Mouse (Mus musculus) layer of hippocampus, postnatal 10 days (tissue): ENCODE measurements around the gene Pou2f2. TPM values are rescaled to one million over a fixed set of nuclear protein-coding genes. Genes with fewer than 3 reads are reported as not detected.
"Not testable (repeated sequence)": the region's sequence is repeated elsewhere in the genome, so short reads cannot be mapped to it uniquely, and the experiment has no call there.

ENCODE experiments used
- DNase-seq, 2 experiments: peaks; one replicate each; pipeline ENCODE4 v3.0.0; 2021; ENCODE audit warnings: low spot score in 2 of 2
- microRNA-seq, 2 experiments: library from miRNA; unstranded; fragments of <30 nt; microRNA quantifications; one replicate each; pipeline ENCODE4 v1.2.0; 2021
- total RNA-seq, 2 experiments: library from RNA; stranded (reverse); gene quantifications; 2 replicates each; pipeline ENCODE4 v1.2.3; 2021

Gene Pou2f2
- total RNA-seq, 2 experiments from 2014 or later, result 10.1 to 11.3 TPM

DNA sequence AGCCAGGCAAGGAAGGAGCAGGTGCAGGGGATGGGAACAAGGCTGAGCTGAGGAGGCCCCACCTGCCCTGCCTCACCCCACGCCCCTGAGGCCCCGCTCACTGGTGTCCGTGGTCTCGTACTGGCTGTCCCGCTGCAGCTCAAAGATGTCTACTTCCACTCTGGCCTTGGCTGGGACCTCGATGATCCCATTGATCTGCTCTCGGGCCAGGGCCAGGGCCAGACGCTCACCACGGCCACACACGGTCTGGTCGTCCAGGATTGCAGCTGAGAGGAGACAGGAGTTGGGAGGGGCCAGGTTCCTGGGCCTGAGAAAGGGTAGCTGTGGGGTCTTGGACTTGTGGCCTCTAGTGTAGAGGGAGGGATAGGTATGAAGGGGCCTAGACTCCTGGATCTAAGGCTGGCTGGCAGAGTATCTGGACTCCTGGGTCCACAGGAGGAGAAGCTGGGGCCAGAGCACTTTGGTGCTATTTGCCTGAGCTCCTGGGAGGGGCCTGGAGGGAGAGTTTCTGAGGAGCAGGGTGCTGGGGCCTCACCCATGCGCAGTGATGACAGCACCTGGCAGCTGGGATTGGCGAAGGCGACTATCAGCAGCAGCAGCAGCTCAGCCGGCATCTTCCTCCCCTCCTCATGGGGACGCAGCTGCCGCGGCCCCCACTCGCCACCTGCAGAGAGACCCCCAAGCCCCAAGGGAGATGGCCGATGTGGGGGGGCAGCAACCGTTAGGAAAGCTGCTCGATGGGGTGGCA is 111.4 kb downstream of the Pou2f2 start:
- DNase-seq, result no peak

DNA sequence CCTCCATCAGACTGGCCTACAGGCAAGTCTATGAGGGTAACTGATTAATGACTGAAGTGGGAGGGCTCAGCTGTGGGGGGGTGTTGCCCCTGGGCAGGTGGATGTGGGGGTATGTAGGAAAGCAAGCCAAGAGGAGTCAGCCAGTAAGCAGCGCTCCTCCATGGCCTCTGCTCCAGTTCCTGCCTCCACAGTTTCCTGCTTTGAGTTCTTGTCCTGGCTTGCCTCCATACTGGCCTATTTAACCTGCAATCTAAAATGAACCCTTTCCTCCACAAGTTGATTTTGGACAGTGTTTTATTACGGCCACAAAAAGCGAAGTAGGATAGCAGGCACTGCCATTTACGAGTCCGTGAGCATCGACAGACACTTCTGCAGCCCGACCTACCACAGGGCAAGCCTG is 112.2 kb downstream of the Pou2f2 start:
- DNase-seq, result no peak

DNA sequence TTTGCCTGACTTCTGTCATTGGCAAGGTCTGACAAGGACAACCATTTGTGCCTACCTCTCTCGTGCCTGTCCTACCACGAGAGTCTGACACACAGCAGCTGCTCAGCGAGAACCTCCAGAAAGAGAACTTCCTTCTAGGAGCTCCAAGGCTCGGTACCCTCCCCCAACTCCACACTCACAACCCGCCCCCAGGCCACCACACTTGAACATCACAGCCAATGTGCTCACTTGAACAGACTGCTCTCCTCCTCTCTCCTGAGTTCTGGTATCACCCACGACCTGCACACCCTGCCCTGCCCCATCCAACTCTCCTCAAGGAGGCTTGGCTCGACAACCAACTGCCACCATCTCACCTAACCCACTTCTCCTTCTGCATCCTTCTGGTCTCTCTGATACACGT is 115.6 kb downstream of the Pou2f2 start:
- DNase-seq, result no peak

DNA sequence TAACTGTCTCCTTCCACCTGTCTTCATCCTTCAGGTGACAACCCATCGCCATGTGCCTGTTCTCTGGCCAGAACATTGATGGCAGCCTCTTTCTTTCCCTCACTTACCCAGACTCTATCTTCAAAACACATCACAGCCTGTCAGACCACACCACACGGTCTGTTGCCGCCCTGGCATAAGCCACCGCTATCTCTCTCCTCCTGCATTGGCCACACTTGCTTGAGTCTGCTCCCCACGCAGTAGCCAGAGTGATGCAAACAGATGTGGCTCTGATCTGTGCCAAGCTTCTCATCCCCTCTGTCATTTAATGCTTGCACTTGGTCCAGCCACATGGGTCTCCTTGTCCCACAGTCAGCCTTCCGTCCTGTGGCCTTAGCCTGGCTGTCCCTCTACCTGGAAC is 116.2 kb downstream of the Pou2f2 start:
- no peak for DNase-seq

DNA sequence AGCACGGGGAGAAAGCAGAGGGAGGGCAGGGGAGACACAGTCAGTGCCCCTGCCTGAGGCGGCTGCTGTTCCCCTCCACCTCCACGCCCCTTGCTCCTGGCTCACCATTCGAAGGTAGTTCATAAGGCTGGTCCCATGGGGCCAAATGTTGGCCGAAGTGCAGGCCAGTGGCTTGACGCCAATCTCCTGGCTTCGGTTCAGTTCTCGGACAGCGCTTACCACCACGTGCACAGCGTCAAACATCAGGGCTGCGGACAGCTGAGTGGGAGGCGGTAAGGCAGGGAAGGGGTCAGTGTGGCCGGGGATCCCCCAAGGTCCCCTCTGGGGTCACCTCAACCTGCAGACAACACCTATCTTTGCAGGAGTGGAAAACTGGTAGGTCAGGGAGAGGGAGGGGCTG is 120.7 kb downstream of the Pou2f2 start:
- DNase-seq, result no peak

DNA sequence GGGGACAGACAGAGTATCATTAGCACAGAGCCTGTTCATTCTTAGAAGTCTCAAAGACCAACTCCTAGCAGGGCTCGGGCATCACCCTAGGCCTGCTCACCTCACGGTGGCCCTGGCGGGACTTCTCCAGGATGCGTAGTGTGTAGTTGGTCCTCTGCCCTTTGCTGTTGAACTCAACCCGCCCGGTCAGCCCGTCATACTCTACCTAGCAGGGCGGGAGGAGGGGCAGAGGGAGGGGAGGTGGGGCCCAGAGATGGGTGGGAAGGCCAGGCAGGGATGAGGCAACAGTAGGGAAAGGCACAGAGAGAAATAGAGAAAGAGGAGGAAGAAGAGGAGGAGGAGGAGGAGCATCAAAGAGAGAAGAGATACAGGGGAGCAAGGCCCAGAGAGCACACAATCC is 121.1 kb downstream of the Pou2f2 start:
- DNase-seq, result no peak

DNA sequence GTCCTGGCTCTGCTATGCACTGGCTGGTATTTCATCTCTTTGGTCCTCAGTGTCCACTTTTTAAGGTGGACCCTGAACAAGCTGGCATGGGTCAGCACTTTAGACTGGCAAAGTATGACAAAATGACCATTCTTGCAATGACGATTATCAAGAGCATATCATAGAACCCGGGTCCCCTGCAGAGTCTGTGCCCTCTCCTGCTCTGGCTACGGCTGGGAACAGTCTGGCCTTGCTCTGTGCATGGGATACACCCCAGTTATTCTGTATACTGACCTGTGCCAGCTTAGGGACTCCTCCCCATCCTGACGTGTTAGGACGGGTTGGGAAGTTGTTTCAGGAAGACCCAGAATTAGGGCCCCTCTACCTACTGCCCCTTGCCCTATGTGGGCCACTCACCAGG is 121.6 kb downstream of the Pou2f2 start:
- DNase-seq, result no peak

DNA sequence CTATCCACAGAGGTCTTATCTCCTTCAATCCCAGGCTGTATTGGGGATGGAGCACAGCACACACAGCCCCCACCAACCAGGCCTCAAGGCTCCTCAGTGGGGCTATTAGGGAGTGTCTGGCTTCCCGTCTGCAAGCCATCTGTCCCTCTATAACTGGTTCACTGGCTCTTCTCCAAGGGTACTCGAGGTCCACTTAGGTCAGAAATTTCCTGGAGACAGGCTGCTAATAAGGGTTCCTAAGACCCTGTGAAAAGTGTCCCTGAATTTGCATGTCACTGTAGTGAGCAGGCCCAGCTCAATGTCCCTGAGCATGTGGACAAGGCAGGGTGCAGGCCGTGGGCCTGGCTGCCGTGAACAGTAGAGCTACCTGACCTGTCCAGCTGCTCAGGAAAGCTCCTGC is 122.6 kb downstream of the Pou2f2 start:
- DNase-seq, result no peak

DNA sequence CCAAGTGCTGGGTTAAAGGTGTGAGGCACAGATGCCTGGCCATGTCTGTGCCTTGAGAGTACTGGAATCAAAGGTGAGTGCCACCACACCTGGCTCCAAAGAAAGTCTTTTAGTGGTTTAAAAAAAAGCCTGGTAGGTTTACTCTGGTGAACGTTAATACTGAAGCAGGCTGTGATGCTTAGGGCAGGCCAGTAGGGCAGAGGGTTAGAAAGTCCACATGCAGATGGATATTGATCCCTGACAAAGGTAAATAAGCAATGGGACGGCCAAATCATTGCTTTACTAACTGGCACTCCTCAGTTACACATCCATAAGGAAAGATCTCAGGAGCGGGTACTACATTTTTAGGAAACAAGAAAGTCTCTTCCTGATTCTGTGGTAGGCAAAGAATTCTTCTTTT is 126.9 kb downstream of the Pou2f2 start:
- DNase-seq, result no peak

DNA sequence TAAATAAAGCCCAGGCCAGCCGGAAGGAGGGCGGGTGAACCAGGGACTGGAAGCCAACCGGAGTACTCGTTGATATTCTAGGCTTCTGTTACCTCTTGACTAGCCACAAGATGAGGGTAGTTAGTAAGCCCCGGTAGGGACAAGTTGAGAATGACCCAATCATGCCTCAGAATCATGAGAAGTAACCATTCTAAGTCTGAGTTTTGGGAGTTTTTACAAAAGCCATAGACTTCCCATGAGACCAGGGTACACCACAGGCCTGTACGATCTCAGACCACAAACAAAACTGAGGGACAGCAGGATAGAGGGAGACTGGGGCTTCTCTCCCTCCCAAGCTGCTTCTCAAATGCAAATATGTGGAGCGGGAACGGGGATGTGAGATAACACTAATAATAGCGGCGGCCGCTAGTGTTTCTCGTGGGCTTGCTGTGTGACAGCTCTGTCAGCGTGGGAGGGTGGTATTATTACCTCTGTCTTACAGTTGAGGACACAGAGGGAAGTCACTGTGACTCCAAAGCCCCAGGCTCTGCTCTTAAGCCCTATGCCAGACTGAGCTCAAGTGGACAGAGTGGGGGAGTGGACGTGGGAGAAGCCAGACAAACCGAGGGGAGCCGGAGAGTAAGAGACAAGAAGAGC is 130.1 kb downstream of the Pou2f2 start:
- DNase-seq, result no peak

DNA sequence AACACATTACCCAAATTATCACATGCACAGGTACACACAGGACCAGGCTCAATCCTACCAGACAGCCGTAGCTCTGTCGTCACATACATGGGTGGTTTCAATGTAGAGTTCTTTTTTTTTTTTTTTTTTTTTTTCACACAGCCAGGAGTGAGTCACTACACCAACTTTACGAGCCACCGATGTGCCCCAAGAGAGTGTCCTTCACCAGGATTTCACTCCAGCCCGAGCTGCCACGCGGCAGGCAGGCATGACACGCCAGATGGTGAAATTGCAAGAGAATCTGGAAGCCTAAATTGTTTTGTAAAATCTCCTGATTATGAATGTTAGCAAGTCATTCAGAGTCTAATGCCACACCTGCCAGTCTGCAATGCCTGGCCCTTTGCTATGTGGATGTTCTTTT is 132.2 kb downstream of the Pou2f2 start:
- DNase-seq, result peak in 1 of 2 experiments; percentile 45

DNA sequence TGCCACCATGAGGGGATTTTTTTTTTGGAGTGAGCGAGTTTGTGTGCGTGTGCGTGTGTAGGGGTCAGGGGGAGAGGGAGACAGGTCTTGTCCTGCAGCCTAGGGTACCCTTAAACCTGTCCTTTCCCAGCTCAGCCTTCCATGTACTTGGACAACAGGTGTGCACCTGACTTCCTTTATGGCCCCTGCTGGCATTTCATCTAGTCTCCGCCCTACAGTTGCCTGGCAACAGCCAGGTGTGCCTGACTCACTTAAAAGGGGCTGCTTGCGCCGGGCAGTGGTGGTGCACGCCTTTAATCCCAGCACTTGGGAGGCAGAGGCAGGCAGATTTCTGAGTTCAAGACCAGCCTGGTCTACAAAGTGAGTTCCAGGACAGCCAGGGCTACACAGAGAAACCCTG is 134.9 kb downstream of the Pou2f2 start:
- DNase-seq, result not testable (repeated sequence)

DNA sequence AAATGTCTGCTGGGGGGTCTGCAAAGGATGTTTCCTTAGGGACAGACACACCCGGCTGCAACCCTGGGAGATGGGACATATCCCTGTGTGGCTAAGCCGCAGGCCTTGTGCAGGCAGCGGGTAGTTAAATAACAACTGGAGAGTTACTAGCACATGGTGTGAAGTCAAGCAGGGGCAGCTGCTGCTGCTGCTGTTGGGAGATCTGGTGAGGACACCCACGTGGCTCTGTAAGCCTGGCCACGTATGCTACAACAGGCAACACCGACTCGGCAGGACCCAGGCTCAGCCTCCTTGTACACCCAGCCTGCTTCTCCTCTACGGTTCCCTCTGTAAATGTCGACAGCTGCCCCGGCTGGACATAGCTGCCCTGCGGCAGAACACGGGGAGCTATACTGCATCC is 137.6 kb downstream of the Pou2f2 start:
- DNase-seq, result no peak

Small RNAs within 50 kb of the gene (microRNA-seq; reads per million reads assigned to microRNA genes)
- gene Mir6537, result 0 to 0.22 reads per million in 2 experiments
- gene Mir7048, result 0 to 0.20 reads per million in 2 experiments

Other genes starting within 250 kb of the Pou2f2 start
- not detected for gene Gm4881, start 235.2 kb downstream of the Pou2f2 start, total RNA-seq
- gene Rabac1, start 207.0 kb downstream of the Pou2f2 start, total RNA-seq, result 100 to 1,000 TPM; 247 to 271 TPM
- gene Atp1a3, start 173.8 kb downstream of the Pou2f2 start, total RNA-seq, result 1,000 to 10,000 TPM; 1,908 to 2,310 TPM
- gene Grik5, start 107.4 kb downstream of the Pou2f2 start, total RNA-seq, result 100 to 1,000 TPM; 236 to 252 TPM
- gene Zfp574, start 107.2 kb downstream of the Pou2f2 start, total RNA-seq, result 10 to 100 TPM; 21.4 to 23.2 TPM
- 10 to 100 TPM; 22.2 to 26.3 TPM for gene Dedd2, start 40.9 kb upstream of the Pou2f2 start, total RNA-seq
- gene Zfp526, start 41.7 kb upstream of the Pou2f2 start, total RNA-seq, result 1 to 10 TPM; 7.2 to 8.4 TPM
- 100 to 1,000 TPM; 162 to 187 TPM for gene Gsk3a, start 58.1 kb upstream of the Pou2f2 start, total RNA-seq
- gene Erf, start 71.0 kb upstream of the Pou2f2 start, total RNA-seq, result 10 to 100 TPM; 38.1 to 39.5 TPM
- 100 to 1,000 TPM; 234 to 267 TPM for gene Cic, start 88.0 kb upstream of the Pou2f2 start, total RNA-seq
- gene Pafah1b3, start 118.3 kb upstream of the Pou2f2 start, total RNA-seq, result 10 to 100 TPM; 63.0 to 67.6 TPM
- under 1 TPM; 0.27 to 0.30 TPM for gene Prr19, start 121.7 kb upstream of the Pou2f2 start, total RNA-seq
- 10 to 100 TPM; 66.4 to 70.3 TPM for gene Tmem145, start 126.4 kb upstream of the Pou2f2 start, total RNA-seq
- 10 to 100 TPM; 79.7 to 87.1 TPM for gene Megf8, start 137.4 kb upstream of the Pou2f2 start, total RNA-seq
- not detected for gene Cnfn, start 190.0 kb upstream of the Pou2f2 start, total RNA-seq
- 1 to 10 TPM; 5.5 to 6.8 TPM for gene Lipe, start 219.0 kb upstream of the Pou2f2 start, total RNA-seq
- not detected for gene Cxcl17, start 233.2 kb upstream of the Pou2f2 start, total RNA-seq